Mouse (Mus musculus) small intestine, adult 2 months (tissue): Measurements from ENCODE around the gene Ehd4.

Experiments used
- CTCF ChIP-seq: fragments of 200-500 bp; IDR thresholded peaks from 2 replicates; pipeline ENCODE4 v1.5.1; 2012; ENCODE audit warnings: low read depth, mild to moderate bottlenecking, control low read depth, inconsistent platforms, low read length, moderate library complexity, mixed read lengths; ENCODE audit not compliant: insufficient replicate concordance, insufficient read length; ENCODE audit errors: extremely low read depth
- POLR2A ChIP-seq: fragments of 200-500 bp; IDR thresholded peaks from 2 replicates; pipeline ENCODE4 v1.6.1; 2012; ENCODE audit warnings: low read depth, mild to moderate bottlenecking, control low read depth, inconsistent platforms, low read length, moderate library complexity

- TF ChIP-seq CTCF, result no peak
- TF ChIP-seq POLR2A, result no peak
These were observed 25.8 kb downstream of the Ehd4 start for GRCm38 (mm10) chr2:120128611-120129051.
